Mouse (Mus musculus): ENCODE data around the gene Igsf8. TPM values are rescaled to one million over a fixed set of nuclear protein-coding genes. Genes with fewer than 3 reads are reported as not detected.

Igsf8 gene
- total RNA-seq, 4 experiments from 2014 or later, result 256 to 294 (median 274) TPM

- DNase-seq (ENCODE audit: low spot score in 2 of 2), result no peak
Observed at GRCm38 (mm10) chr1:172273386-172273785, 11.9 kb downstream of the Igsf8 start.

GRCm38 (mm10) chr1:172274116-172274515 is 12.7 kb downstream of the Igsf8 start:
- no peak for DNase-seq (ENCODE audit: low spot score in 2 of 2)

GRCm38 (mm10) chr1:172274547-172274946 is 13.1 kb downstream of the Igsf8 start:
- no peak for DNase-seq (ENCODE audit: low spot score in 2 of 2)

DNA sequence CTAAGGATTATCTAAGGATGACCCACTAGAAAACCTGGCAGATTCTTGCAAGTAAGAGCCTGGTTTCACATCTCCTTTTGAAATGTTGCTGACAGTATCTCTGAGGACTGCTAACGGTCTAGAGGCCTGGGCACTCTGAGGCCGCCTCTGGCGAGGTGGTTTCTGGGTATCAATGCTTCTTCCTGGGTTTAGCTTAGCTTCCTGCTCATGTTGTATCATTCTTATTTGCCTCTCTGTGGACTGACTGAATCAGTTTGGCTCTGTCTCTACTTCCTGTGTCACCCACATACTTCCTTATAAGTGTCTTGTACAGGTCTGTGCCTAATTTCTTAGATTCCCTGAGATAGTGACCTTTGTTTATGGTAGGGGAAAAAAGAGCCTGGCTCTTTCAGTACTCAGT is 15.7 kb downstream of the Igsf8 start:
- no peak for DNase-seq (ENCODE audit: low spot score in 2 of 2)

GRCm38 (mm10) chr1:172278328-172278727 is 16.9 kb downstream of the Igsf8 start:
- no peak for DNase-seq (ENCODE audit: low spot score in 2 of 2)

DNA sequence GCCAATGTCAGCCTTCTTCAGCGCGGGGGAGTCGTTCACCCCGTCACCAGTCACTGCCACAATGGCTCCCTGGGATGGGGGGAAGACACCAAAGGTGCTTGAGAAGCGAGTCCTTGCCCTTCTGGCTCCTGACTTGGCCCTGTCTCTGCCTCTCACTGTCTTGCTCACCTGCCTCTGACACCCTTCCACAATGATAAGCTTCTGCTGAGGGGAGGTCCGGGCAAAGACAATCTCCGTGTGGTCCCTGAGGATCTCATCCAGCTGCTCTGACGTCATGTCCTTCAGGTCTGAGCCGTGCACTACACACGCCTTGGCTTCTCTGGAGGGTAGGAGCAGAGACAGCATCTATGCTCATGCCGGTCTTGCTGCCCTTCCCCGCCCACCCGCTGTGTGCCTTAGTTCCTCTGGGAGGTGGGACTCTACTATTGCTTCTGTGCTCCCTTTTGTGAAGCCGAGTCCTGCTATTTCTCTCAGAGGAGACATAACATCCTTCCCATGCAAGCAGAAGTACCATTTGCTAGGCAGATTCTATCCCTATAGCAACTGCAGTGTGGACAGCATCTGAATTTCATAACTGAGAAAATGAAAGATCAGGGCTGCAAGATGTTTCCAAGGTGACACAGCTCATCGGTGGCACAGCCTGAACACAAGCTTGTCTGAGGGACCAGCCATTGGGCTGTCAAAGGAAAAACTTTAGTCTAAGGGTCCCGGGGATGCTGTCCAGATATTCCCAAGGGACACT is 18.5 kb downstream of the Igsf8 start:
- DNase-seq (ENCODE audit: low spot score in 2 of 2), result no peak

GRCm38 (mm10) chr1:172281522-172282254 is 20.2 kb downstream of the Igsf8 start:
- no peak for DNase-seq (ENCODE audit: low spot score in 2 of 2)

DNA sequence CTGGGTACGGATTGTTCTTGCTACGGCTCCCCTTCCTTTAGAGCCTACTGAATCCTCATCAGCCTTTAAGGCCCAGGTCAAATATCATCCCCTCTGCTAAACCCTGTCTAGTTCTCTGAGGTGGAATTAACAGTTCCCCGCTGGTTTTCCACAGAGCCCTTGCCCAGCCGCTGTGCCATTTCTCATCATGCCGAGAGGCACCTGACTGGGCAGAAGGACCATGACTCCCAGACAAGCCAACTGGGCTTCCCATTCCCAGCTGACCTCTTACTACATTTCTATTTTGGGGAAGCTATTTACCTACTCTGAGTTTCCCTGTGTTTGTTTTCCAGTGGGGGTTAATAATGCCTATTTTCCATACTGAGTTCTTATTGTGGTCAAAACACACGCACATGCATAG is 21.6 kb downstream of the Igsf8 start:
- DNase-seq (ENCODE audit: low spot score in 2 of 2), result no peak

DNA sequence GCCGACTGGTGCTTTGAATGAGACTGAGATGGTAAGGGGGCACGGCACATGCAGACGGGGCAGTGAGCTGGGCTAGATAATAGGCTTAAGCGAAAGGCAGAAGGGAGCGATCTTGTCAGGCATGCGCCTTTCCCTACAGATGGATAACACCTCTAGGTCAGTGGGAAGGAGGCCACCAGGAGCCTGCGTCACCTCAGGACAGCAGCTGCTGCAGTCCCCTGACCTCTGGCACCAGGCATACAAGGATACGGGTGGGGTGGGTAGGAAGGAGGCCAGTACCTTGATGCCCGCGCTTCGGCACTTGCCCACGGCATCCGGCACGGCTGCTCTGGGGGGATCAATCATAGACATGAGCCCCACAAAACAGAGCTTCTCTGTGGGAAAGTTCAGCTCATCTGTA is 22.8 kb downstream of the Igsf8 start:
- DNase-seq (ENCODE audit: low spot score in 2 of 2), result no peak

DNA sequence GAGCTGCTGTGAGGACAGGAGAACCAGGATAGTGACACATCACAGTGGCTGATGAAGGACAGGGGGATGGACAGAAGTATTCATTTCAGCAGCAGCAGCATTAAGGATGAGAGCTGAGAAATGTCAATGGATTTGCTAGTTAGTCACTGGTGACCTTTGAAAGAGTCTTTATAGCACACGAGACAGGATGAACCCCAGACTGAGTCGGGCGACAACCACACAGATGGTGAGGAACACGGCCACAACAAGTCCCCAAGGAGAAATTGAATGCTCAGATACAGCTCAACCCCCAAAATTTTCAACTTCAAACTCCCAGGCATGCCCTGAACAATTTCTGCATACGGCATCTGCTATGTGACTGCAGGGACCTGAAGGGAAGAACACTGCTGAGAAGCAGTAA is 25.3 kb downstream of the Igsf8 start:
- DNase-seq (ENCODE audit: low spot score in 2 of 2), result no peak

DNA sequence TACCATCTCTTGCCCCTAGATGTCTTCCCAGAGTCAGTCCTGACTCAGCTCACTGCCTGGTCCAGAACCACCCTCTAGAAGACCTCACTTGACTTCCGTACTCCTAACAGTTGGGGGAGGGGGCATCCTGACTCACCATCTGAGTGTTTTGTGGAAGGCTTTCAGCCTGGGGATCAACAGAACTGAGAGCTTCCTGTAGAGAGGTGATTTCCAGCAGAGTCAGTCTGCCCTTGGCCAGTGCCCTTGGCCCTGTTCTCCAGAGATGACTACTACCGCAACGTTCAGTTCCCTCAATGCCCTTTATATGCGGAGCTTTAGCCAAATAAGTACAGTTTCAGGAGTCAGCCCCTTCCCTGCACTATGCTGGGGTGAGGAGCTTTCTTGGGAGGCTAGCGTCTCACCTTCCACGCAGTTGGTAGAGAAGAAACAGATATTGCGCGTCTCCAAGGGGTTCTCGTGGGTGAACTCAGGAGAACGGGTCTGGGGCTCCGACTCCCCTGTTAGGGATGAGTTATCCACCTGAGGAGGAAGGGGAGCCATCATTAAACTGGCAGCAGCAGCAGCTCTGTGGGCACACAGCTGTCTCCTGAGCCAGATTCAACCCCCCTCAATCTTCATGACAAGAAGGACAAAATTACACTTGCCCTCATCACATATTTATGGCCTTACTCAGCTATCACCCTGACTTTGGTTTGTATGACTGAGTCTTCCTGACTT is 27.6 kb downstream of the Igsf8 start:
- DNase-seq (ENCODE audit: low spot score in 2 of 2), result no peak

DNA sequence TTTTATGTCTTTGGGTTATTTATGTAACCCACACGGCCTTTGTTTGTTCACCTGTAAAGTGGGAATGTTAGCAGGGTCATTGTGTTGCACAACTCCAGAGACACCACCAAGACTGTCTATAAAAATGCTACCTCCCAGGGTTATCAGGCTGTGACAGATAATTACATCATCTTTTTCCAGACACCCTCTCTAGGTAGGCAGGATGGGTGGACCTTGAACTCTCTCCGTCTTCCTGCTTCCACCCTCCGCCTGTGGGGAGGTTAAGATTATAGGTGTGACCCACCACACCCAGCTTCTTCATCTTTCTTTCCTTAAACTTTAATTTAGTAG is 28.1 kb downstream of the Igsf8 start:
- no peak for DNase-seq (ENCODE audit: low spot score in 2 of 2)

DNA sequence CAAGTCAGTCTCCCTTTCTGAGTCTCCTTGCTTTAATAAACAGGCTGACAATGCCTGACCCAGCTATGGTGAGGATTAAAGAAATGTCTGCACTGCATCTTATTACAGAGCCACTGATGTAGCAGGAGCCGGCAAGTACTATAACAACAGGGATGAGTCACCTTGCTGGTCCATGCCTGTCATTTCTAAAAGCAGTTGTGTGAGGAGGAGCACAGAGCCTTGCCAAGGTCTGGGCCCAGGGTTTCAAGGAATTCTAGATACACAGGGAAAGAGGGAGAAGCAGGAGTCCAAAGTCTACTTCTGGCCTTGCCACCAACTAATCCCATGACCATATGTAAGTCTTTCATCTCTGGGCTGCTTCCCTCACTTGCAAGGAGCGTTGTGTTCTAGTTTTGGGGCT is 31.4 kb downstream of the Igsf8 start:
- peak in 1 of 2 experiments; percentile 67 for DNase-seq (ENCODE audit: low spot score in 2 of 2)

DNA sequence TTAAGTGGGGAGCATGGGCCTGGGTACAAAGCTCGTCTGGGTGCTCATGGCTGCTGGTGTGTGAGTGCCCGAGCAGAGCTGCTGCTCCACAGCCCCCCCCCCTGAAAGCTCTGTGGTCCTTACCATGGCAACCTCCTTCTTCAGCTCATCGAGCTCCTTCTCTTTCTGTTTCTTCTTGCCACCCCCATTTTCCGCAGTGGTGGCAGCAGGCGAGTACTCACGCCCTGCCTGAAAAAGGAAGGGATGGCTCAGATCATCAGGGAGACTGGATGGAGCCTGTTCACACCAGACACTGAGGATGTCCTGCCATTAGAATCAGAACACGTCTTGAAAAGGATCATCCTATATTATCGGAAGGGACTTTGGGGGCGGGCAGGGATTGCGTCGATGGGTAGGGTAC is 32.0 kb downstream of the Igsf8 start:
- DNase-seq (ENCODE audit: low spot score in 2 of 2), result no peak

GRCm38 (mm10) chr1:172295751-172296197 is 34.3 kb downstream of the Igsf8 start:
- DNase-seq (ENCODE audit: low spot score in 2 of 2), result no peak

- DNase-seq (ENCODE audit: low spot score in 2 of 2), result no peak
Observed at GRCm38 (mm10) chr1:172296816-172297510, 35.5 kb downstream of the Igsf8 start.

- DNase-seq (ENCODE audit: low spot score in 2 of 2), result peak in 1 of 2 experiments; percentile 81
Observed at GRCm38 (mm10) chr1:172297611-172298537, 36.4 kb downstream of the Igsf8 start, which contains the start of gene Atp1a2. Atp1a2 (minus strand) TSS chr1:172298064.

GRCm38 (mm10) chr1:172299528-172299927 is 38.1 kb downstream of the Igsf8 start:
- DNase-seq (ENCODE audit: low spot score in 2 of 2), result no peak

DNA sequence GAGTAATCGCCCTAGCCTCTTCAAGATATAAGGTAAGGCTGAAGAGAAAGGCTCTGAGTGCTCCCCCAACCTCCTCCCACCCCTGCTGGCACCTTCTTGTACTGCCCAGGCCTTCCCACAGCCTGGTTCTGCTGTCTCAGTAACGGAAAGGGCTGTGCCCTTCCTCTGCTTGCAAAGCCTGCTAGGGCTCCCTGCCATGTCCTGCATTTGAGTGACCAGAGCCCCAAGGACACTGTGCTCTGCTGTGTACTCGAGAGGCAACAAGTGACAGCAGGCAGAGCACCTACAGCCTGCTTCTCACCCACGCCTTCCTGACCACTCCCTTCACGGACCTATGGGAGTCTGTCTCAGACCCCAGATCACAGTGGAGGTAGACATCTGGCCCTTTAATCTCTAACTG is 38.8 kb downstream of the Igsf8 start:
- DNase-seq (ENCODE audit: low spot score in 2 of 2), result no peak

- no peak for DNase-seq (ENCODE audit: low spot score in 2 of 2)
Observed at GRCm38 (mm10) chr1:172301180-172301579, 39.7 kb downstream of the Igsf8 start.

- DNase-seq (ENCODE audit: low spot score in 2 of 2), result no peak
Observed at GRCm38 (mm10) chr1:172302311-172302710, 40.9 kb downstream of the Igsf8 start.

All from left cerebral cortex, adult 8-10 months (tissue).